Mouse (Mus musculus) embryonic facial prominence, embryonic 12.5 days (tissue): Measurements from ENCODE around the gene Tm9sf3. TPM values are rescaled to one million over a fixed set of nuclear protein-coding genes. Genes with fewer than 3 reads are reported as not detected.

ENCODE experiments used
- polyA plus RNA-seq: library from polyadenylated mRNA; unstranded; fragments of >200 nt; fragmentation: Nextera tagmentation; extraction: Ambion mirVana; gene quantifications from 2 replicates; pipeline ENCODE4 v1.2.1, GENCODE M21; 2016

Tm9sf3 gene
- polyA plus RNA-seq, 1 experiment from 2014 or later = 160 TPM

Other genes starting within 250 kb of the Tm9sf3 start
- not detected in 2 replicates for gene Dntt, start 234.7 kb downstream of the Tm9sf3 start, polyA plus RNA-seq
- gene Opalin, start 186.9 kb downstream of the Tm9sf3 start, polyA plus RNA-seq = not detected in 2 replicates
- gene Tll2, start 57.2 kb downstream of the Tm9sf3 start, polyA plus RNA-seq = 0.39 and 0.41 TPM in 2 replicates
- 2.9 and 3.8 TPM in 2 replicates for gene Pik3ap1, start 121.1 kb upstream of the Tm9sf3 start, polyA plus RNA-seq
- gene Lcor, start 218.6 kb upstream of the Tm9sf3 start, polyA plus RNA-seq = 14.5 and 14.8 TPM in 2 replicates